Mouse (Mus musculus): ENCODE measurements around the gene Runx1.

DNA sequence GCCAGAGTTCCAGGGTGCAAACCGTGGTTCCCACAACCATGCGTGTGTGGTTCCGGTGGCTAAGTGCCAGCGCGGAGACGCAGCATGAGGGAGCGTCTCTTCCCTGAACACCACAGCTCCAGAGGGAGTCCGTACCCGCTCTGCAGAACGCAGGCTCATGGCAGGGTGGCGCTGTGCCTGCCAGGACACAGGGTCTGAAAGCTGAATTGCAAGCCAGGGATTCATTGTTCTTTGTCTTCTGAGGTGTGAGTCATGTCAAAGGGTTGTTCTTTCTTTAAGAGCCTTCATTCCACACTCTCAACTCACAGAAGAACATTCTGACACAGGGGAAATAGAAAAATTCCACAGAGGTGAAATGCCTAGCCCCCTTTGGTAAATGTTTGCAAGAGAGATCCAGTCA is 202.0 kb downstream of the Runx1 start:
- TF ChIP-seq POLR2A (IDR thresholded peaks at IDR 0.05; ENCODE audit: insufficient read depth, low read depth, low read length) (no peak), CTCF (IDR thresholded peaks at IDR 0.05; ENCODE audit: insufficient read depth, low read depth, low read length) (no peak)

All from olfactory bulb, adult 2 months (tissue).